Mouse (Mus musculus): ENCODE measurements at regions not wholly inside any gene's neighbourhood (a gene's known extent, or its start where the extent isn't known, plus 50 kb on each side); places are given as distances from the start of the nearest gene placed in this dataset.

DNA sequence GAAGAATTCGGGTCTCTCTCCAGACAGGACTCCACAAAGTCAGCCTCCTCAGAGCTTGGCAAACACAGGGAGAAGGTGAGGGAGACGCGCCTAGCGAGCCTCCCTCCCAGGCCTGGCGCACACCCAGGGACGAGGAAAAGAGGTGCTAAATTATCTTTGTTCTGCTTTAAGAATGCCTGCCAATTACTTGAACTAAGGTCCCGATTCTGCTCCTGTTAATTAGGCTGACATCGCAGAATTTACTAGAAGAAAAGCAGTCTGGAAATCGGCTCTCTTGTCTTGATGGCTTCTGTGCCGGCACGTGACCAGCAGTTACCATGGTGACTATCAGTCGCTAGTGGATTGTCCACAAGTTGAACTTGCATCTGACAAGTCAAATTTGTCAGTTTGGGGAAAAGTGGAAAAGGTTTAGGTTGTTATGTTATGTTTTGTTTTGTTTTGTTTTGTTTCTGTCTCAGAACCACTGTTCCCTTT, 152.8 kb downstream of the Bcl2l11 start:
- dilution Hi-C loops (cut with MboI; ENCODE audit: extremely low pct_ligation_motif_present, extremely low pct_unique_long_range_greater_than_20kb, low sequenced_read_pairs) (no loop called here), in situ Hi-C loops (cut with MboI; ENCODE audit: low pct_ligation_motif_present, low pct_unique_long_range_greater_than_20kb, low sequenced_read_pairs) (no loop called here)
- no peaks in the 10 kb centered on the region for H3K36me3 ChIP-seq (replicated peaks in 1 of 2; ENCODE audit: control insufficient read depth in 1 of 2, insufficient read depth in 1 of 2, low read length in 1 of 2)
- TF ChIP-seq E2F4 (IDR thresholded peaks at IDR 0.05; ENCODE audit: insufficient replicate concordance, low read depth, low read length) (no peak), MXI1 (IDR thresholded peaks at IDR 0.05; ENCODE audit: low read depth, low read length) (no peak), TBP (conservative IDR thresholded peaks at IDR 0.05; ENCODE audit: low read depth, low read length) (no peak), POLR2A (IDR thresholded peaks at IDR 0.05; ENCODE audit: low read depth, low read length) (no peak), ETS1 (conservative IDR thresholded peaks at IDR 0.05; ENCODE audit: low read depth, low read length) (no peak), JUN (IDR thresholded peaks at IDR 0.05; ENCODE audit: insufficient read depth, low read depth, low read length) (no peak), SMC3 (IDR thresholded peaks at IDR 0.05; ENCODE audit: low read depth, low read length) (no peak)
- no peaks in the 10 kb centered on the region for H3K27me3 ChIP-seq (replicated peaks)
- H3K4me1 ChIP-seq (ENCODE audit: control insufficient read depth in 1 of 2, insufficient read depth in 2 of 2) = peaks cover 0 to 5% of the 10 kb centered on the region in 2 experiments; a peak in 2 of 4 replicates
- H3K9me3 ChIP-seq (replicated peaks; ENCODE audit: low read length) = no peaks in the 10 kb centered on the region
- no peak overlapping the region for H3K27ac ChIP-seq (ENCODE audit: insufficient read depth, low read depth)
- H3K4me3 ChIP-seq (replicated peaks in 1 of 3; ENCODE audit: low read depth in 2 of 3, low read length in 2 of 3, poor library complexity in 1 of 3) = no peak overlapping the region
- no peak overlapping the region for H3K4me2 ChIP-seq (ENCODE audit: insufficient read depth, low read depth, poor library complexity, severe bottlenecking)
- H3K79me2 ChIP-seq (replicated peaks; ENCODE audit: control insufficient read depth, extremely low read depth, insufficient read depth, poor library complexity, severe bottlenecking) = no peaks in the 10 kb centered on the region
- no peak overlapping the region for H3K9ac ChIP-seq (ENCODE audit: insufficient read depth, low read depth)
- no peak for DNase-seq (ENCODE audit: extremely low read depth)

DNA sequence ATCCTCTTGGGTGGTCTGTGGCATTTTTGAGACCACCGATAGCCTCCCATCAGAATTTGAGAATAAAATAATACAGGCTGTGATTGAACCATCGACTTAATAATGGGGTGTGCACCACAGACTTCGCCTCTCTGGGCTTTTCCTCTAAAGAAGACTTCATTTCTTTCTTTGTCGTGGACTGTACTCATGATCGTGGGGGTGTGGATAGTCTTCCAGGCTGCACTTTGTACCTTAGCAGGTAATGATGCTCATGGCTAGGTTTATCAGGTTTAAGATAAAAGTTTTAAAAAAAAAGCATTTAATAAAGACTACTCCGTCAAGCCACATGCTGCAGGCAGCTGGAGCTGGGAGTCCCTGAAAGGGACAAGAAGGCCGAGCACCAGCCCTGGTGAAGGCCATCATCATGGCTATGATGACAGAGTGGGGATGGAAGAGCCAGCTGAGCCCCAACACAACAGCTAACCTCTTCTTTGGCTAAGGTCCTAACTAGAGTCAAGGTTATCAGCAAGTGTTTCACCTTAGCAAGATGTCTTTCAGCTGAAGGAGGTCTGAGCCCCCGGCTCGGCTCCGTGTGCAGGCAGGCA, 153.4 kb downstream of the Bcl2l11 start:
- DNase-seq (ENCODE audit: extremely low read depth) = no peak
- no peak overlapping the region for H3K27ac ChIP-seq (ENCODE audit: insufficient read depth, low read depth)
- peaks cover 0 to 5% of the 10 kb centered on the region in 2 experiments; a peak in 1 of 4 replicates for H3K4me1 ChIP-seq (ENCODE audit: control insufficient read depth in 1 of 2, insufficient read depth in 2 of 2)
- H3K27me3 ChIP-seq (replicated peaks) = no peaks in the 10 kb centered on the region
- no peaks in the 10 kb centered on the region for H3K79me2 ChIP-seq (replicated peaks; ENCODE audit: control insufficient read depth, extremely low read depth, insufficient read depth, poor library complexity, severe bottlenecking)
- H3K9ac ChIP-seq (ENCODE audit: insufficient read depth, low read depth) = no peak overlapping the region
- in situ Hi-C loops (cut with MboI; ENCODE audit: low pct_ligation_motif_present, low pct_unique_long_range_greater_than_20kb, low sequenced_read_pairs) = no loop called here
- H3K4me2 ChIP-seq (ENCODE audit: insufficient read depth, low read depth, poor library complexity, severe bottlenecking) = no peak overlapping the region
- H3K4me3 ChIP-seq (replicated peaks in 1 of 3; ENCODE audit: low read depth in 2 of 3, low read length in 2 of 3, poor library complexity in 1 of 3) = no peak overlapping the region
- H3K36me3 ChIP-seq (replicated peaks in 1 of 2; ENCODE audit: control insufficient read depth in 1 of 2, insufficient read depth in 1 of 2, low read length in 1 of 2) = no peaks in the 10 kb centered on the region
- TF ChIP-seq MAZ (IDR thresholded peaks at IDR 0.05; ENCODE audit: low read depth, low read length) (no peak), ELF1 (IDR thresholded peaks at IDR 0.05; ENCODE audit: low read depth, low read length) (no peak), ETS1 (conservative IDR thresholded peaks at IDR 0.05; ENCODE audit: low read depth, low read length) (no peak)
- H3K9me3 ChIP-seq (replicated peaks; ENCODE audit: low read length) = no peaks in the 10 kb centered on the region
- dilution Hi-C loops (cut with MboI; ENCODE audit: extremely low pct_ligation_motif_present, extremely low pct_unique_long_range_greater_than_20kb, low sequenced_read_pairs) = no loop called here

DNA sequence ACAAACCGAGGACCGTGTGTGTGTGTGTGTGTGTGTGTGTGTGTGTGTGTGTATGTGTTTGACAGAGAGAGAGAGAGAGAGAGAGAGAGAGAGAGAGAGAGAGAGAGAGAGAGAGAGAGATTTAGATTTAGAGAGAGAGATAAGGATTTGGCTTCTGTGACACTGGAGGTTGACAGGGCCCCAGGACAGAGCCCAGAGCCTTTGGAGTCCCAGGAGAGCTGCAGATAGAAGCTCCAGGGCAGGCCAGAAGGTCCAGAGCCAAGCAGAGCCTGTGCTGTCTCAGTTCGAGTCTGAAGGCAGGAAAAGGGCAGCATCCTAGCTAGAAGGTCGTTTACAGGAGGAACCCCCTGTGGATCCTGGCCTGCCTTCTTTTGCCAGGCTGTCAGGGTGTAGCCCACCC, 156.8 kb downstream of the Bcl2l11 start:
- no peaks in the 10 kb centered on the region for H3K36me3 ChIP-seq (replicated peaks in 1 of 2; ENCODE audit: control insufficient read depth in 1 of 2, insufficient read depth in 1 of 2, low read length in 1 of 2)
- no peaks in the 10 kb centered on the region for H3K9me3 ChIP-seq (replicated peaks; ENCODE audit: low read length)
- in situ Hi-C loops (cut with MboI; ENCODE audit: low pct_ligation_motif_present, low pct_unique_long_range_greater_than_20kb, low sequenced_read_pairs) (no loop called here), dilution Hi-C loops (cut with MboI; ENCODE audit: extremely low pct_ligation_motif_present, extremely low pct_unique_long_range_greater_than_20kb, low sequenced_read_pairs) (no loop called here)
- no peaks in the 10 kb centered on the region for H3K79me2 ChIP-seq (replicated peaks; ENCODE audit: control insufficient read depth, extremely low read depth, insufficient read depth, poor library complexity, severe bottlenecking)
- H3K9ac ChIP-seq (ENCODE audit: insufficient read depth, low read depth) = no peak overlapping the region
- no peaks in the 10 kb centered on the region for H3K27me3 ChIP-seq (replicated peaks)
- no peak overlapping the region for H3K4me2 ChIP-seq (ENCODE audit: insufficient read depth, low read depth, poor library complexity, severe bottlenecking)
- H3K4me1 ChIP-seq (ENCODE audit: control insufficient read depth in 1 of 2, insufficient read depth in 2 of 2) = peaks cover 0 to 10% of the 10 kb centered on the region in 2 experiments; a peak in 1 of 4 replicates
- H3K27ac ChIP-seq (ENCODE audit: insufficient read depth, low read depth) = no peak overlapping the region
- no peak overlapping the region for H3K4me3 ChIP-seq (replicated peaks in 1 of 3; ENCODE audit: low read depth in 2 of 3, low read length in 2 of 3, poor library complexity in 1 of 3)
- DNase-seq (ENCODE audit: extremely low read depth) = no peak
- TF ChIP-seq BHLHE40 (IDR thresholded peaks at IDR 0.05; ENCODE audit: low read depth, low read length) (no peak), ZKSCAN1 (IDR thresholded peaks at IDR 0.05; ENCODE audit: borderline replicate concordance, low read depth, low read length) (no peak), CHD2 (IDR thresholded peaks at IDR 0.05; ENCODE audit: low read length) (no peak)

All from CH12.LX (cell line).